Mouse (Mus musculus): ENCODE results near the gene Trub2. TPM values are rescaled to one million over a fixed set of nuclear protein-coding genes. Genes with fewer than 3 reads are reported as not detected.

The Trub2 gene
- total RNA-seq, 2 experiments from 2014 or later: 14.7 to 17.4 TPM

DNA sequence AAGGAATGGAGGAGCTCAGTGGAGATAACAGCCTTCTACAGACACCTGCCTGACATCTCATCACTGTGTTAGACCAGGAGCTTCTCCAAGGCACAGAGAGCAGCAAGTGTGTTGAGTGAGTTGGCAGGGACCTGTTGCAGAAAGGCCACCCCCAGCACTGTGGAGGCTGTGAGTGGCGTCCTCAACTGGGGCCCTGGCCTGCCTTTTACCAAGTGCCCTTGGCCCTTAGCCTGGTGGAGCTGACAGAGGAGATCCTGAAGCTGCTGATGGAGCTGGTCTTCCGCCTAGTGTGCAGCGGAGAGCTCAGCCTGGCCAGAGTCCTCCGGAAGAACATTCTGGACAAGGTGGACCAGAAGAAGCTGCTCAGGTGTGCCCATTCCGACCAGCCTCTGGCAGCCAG lies 55.0 kb downstream of the Trub2 start:
- no peak for ATAC-seq (replicated peaks; ENCODE audit: low FRiP score, poor library complexity, severe bottlenecking)

DNA sequence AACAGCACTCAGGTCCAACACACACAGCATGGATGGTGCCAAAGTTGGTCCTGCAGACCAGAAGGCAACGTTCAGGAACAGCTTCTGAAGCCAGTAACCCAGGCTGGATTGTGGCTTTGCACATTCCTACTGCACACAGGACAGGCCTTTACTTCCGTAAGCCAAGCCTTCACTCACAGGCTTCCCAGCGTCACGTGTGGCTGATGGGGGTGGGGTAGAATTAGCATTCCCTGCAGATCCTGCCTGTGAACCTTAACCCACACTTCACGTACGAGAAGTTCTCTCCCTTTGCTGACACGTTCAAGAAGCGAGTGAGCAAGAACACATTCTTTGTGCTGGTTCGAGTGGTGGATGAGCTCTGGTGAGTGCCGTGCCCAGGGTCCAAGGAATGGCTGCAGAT lies 55.7 kb downstream of the Trub2 start:
- no peak for ATAC-seq (replicated peaks; ENCODE audit: low FRiP score, poor library complexity, severe bottlenecking)

- ATAC-seq (replicated peaks; ENCODE audit: low FRiP score, poor library complexity, severe bottlenecking): no peak
Measured at GRCm38 (mm10) chr2:29731545-29731944, 56.8 kb downstream of the Trub2 start.

GRCm38 (mm10) chr2:29729500-29729899 lies 58.8 kb downstream of the Trub2 start:
- no peak for ATAC-seq (replicated peaks; ENCODE audit: low FRiP score, poor library complexity, severe bottlenecking)

DNA sequence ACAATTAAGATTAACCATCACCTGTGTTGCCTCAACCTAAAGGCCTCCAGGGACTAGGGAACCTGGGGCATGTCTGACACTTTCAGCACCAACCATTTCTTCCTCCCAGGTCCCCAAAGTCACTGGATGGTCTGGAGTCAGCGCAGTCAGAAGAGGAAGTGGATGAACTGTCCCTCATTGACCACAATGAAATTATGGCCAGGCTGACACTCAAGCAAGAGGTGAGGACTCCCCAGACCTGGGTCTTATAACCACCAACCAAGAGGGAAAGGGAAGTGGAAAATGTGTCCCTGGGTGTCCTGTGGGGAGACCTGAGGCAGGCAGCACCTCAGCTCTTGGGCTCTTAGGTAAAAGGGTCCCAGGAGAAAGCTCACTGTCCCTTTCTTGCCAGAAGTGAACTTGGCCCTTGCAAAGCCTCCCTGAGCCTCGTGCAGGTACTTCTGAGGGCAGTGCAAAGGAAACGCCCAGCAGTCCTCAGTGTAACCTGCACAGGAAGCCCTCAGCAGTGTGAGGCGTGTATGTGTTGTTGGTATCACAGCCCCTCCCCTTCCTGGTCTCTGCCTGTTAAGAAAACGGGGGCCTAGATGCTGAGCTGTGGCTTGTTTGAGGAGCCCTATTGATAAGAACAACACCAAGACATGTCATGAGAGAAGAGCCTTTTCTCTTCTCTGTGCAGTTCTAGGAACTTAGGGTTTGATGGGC lies 63.5 kb downstream of the Trub2 start:
- ATAC-seq (replicated peaks; ENCODE audit: low FRiP score, poor library complexity, severe bottlenecking): no peak

DNA sequence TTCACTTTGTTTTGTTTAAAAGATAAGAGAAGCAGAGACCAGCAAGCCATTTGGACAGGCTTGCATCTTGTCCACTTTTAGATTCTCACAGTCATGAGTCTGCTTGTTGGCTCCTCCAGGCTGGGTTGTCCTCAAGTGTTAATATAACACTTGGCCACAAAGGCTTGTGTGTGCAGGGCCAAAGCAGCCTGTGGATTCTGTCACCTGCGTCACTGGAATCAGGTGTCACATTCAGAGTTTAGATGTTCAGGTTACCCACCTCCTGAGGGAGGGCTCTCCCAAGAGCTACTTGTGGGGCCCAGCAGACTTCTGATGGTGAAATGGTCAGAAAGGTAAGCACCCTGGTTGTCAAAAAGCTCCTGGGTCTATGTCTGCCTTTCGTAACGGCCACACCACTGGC lies 65.2 kb downstream of the Trub2 start:
- ATAC-seq (replicated peaks; ENCODE audit: low FRiP score, poor library complexity, severe bottlenecking): no peak

DNA sequence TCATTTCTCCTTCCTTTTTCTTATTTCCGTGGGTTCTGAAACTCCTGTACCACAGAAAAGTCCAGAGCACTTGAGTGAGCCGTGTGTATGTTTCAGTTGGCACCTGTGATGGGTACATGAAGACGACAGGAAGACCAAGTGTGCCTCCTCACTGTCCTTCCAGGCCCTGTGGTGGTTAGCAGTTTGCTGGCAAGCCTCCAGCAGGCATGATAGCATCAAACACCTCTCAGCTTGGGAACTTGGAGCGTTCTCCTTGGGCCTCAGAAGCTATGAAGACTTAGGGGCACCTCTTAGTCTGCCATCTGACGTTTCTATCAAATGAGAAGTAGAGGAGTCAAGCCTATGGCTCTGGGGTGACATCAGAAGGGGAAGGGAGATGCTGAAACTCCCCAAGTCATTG lies 69.7 kb downstream of the Trub2 start:
- no peak for ATAC-seq (replicated peaks; ENCODE audit: low FRiP score, poor library complexity, severe bottlenecking)

GRCm38 (mm10) chr2:29716691-29717090 lies 71.6 kb downstream of the Trub2 start:
- ATAC-seq (replicated peaks; ENCODE audit: low FRiP score, poor library complexity, severe bottlenecking): no peak

DNA sequence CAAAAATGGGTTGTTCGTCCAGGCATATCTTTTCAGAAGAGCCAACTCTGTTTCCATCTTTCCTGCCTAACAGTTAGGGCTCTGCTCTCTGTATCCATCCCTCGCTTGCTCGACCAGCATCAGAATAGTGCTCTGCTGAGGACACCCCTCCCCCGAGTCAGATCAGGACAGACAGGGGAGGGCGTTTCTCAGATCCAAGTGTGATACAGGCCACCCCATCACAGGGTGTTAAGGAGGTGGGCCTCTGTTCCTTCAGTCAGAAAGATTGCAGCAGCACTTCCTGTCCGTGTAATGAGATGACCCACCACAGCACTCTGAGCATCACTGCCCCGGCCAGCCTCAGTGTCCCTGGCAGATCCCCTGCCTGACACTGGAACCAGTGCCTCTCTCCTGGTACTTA lies 72.2 kb downstream of the Trub2 start:
- ATAC-seq (replicated peaks; ENCODE audit: low FRiP score, poor library complexity, severe bottlenecking): no peak

DNA sequence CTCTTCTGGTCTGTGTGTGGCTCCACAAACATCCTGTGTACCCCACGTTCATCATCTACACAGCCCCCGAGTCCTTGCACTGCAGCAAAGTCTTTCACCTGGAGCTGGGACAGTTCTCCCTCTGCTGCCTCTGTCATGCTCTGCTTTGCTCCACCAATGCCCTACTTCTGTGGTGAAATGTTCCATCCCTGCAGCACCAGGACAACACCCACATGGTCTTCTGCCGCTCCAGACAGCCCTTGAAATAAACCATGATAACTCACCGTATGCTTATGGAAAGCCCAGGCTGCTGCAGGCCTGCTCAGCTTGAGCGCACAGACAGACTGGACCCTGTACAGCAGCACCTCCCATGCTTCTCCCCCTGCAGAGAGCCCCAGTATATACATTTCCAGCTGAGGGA lies 74.2 kb downstream of the Trub2 start:
- no peak for ATAC-seq (replicated peaks; ENCODE audit: low FRiP score, poor library complexity, severe bottlenecking)

DNA sequence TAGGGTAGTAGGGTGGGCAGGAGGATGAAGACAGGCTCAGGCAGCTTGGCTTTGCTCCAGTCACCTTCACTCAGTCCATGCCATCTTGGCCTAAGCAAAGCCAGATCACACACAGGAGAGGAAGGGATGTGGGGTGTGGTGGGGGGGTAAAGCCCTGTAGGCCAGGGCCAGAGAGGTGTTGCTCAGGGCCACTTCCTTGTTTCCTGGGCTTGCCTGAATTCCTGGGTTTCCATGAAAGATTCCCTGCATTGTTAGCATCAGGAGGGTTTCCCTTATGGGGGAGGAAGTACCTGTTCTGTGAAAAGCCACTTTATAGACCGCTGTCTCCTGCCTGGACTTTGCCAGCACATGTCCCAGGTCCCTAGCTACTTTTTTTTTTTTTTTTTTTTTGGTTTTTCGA lies 74.8 kb downstream of the Trub2 start:
- no peak for ATAC-seq (replicated peaks; ENCODE audit: low FRiP score, poor library complexity, severe bottlenecking)

GRCm38 (mm10) chr2:29711877-29712276 lies 76.4 kb downstream of the Trub2 start:
- no peak for ATAC-seq (replicated peaks; ENCODE audit: low FRiP score, poor library complexity, severe bottlenecking)

Other genes starting within 250 kb of the Trub2 start
- 8.4 and 9.7 TPM in 2 replicates for gene Rapgef1, start 168.8 kb downstream of the Trub2 start, total RNA-seq (2015; ENCODE audit: low replicate concordance)
- 19.0 and 22.6 TPM in 2 replicates for gene Rapgef1, start 168.8 kb downstream of the Trub2 start, total RNA-seq (2017; ENCODE audit: low replicate concordance)
- gene Gm13420, start 36.8 kb downstream of the Trub2 start, total RNA-seq (2015; ENCODE audit: low replicate concordance): not detected in 2 replicates
- gene Gm13420, start 36.8 kb downstream of the Trub2 start, total RNA-seq (2017; ENCODE audit: low replicate concordance): not detected in 2 replicates
- gene Gm13547, start 29.2 kb downstream of the Trub2 start, total RNA-seq (2015; ENCODE audit: low replicate concordance): not detected in 2 replicates
- not detected in 2 replicates for gene Gm13547, start 29.2 kb downstream of the Trub2 start, total RNA-seq (2017; ENCODE audit: low replicate concordance)
- gene Coq4, start 1.0 kb downstream of the Trub2 start, total RNA-seq (2015; ENCODE audit: low replicate concordance): 2.2 TPM in 1 of 2 replicates, not detected in the other
- 2.6 and 6.1 TPM in 2 replicates for gene Coq4, start 1.0 kb downstream of the Trub2 start, total RNA-seq (2017; ENCODE audit: low replicate concordance)
- gene Slc27a4, start 14.1 kb upstream of the Trub2 start, total RNA-seq (2015; ENCODE audit: low replicate concordance): 2.5 and 4.6 TPM in 2 replicates
- 1.4 and 2.0 TPM in 2 replicates for gene Slc27a4, start 14.1 kb upstream of the Trub2 start, total RNA-seq (2017; ENCODE audit: low replicate concordance)
- gene Urm1, start 31.6 kb upstream of the Trub2 start, total RNA-seq (2015; ENCODE audit: low replicate concordance): 13.7 and 26.8 TPM in 2 replicates
- gene Urm1, start 31.6 kb upstream of the Trub2 start, total RNA-seq (2017; ENCODE audit: low replicate concordance): 4.5 and 4.6 TPM in 2 replicates
- gene Cercam, start 80.7 kb upstream of the Trub2 start, total RNA-seq (2015; ENCODE audit: low replicate concordance): 44.9 and 66.3 TPM in 2 replicates
- gene Cercam, start 80.7 kb upstream of the Trub2 start, total RNA-seq (2017; ENCODE audit: low replicate concordance): 36.4 and 48.1 TPM in 2 replicates
- gene Odf2, start 100.7 kb upstream of the Trub2 start, total RNA-seq (2015; ENCODE audit: low replicate concordance): 168 and 212 TPM in 2 replicates
- gene Odf2, start 100.7 kb upstream of the Trub2 start, total RNA-seq (2017; ENCODE audit: low replicate concordance): 352 and 377 TPM in 2 replicates
- gene Gle1, start 146.9 kb upstream of the Trub2 start, total RNA-seq (2015; ENCODE audit: low replicate concordance): 15.5 and 39.8 TPM in 2 replicates
- 41.2 and 47.4 TPM in 2 replicates for gene Gle1, start 146.9 kb upstream of the Trub2 start, total RNA-seq (2017; ENCODE audit: low replicate concordance)
- gene Sptan1, start 177.1 kb upstream of the Trub2 start, total RNA-seq (2015; ENCODE audit: low replicate concordance): 33.5 and 34.6 TPM in 2 replicates
- 16.2 and 17.8 TPM in 2 replicates for gene Sptan1, start 177.1 kb upstream of the Trub2 start, total RNA-seq (2017; ENCODE audit: low replicate concordance)

All from erythroid progenitor cell, adult 5-6 weeks (primary cell).